Mouse (Mus musculus): ENCODE data around the gene Tmc8. TPM values are rescaled to one million over a fixed set of nuclear protein-coding genes. Genes with fewer than 3 reads are reported as not detected.
"Not testable (repeated sequence)": the region's sequence is repeated elsewhere in the genome, so short reads cannot be mapped to it uniquely, and the experiment has no call there.

Gene Tmc8
- total RNA-seq, 2 experiments from 2014 or later, result 0.88 to 1.3 TPM

DNA sequence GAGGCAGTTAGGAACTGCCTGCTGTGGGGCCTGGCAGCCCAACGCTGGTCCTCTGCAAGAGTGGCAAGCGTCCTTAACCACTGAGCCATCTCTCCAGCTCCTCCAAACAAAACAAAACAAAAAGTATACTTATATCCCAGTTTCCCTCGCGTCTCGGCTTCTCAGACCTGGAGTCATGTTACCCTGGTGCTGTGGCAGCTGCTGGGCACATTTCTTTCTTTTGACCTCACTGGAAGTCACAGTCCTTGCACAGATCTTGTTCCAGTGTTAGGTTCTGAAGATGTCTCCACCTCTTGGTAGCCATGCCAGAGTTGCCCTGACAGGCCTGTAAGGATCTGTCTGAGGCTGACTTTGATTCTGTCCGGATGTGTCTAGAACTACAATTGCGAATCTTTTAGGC is 19.8 kb downstream of the Tmc8 start:
- no peak overlapping the region for H3K4me3 ChIP-seq
- no peak overlapping the region for H3K27ac ChIP-seq
- TF ChIP-seq CTCF (IDR thresholded peaks at IDR 0.05), result no peak
- intact Hi-C loops (cut with DNase I), result no loop called here
- no peak for DNase-seq (ENCODE audit: extremely low spot score in 1 of 2, low spot score in 2 of 2)

DNA sequence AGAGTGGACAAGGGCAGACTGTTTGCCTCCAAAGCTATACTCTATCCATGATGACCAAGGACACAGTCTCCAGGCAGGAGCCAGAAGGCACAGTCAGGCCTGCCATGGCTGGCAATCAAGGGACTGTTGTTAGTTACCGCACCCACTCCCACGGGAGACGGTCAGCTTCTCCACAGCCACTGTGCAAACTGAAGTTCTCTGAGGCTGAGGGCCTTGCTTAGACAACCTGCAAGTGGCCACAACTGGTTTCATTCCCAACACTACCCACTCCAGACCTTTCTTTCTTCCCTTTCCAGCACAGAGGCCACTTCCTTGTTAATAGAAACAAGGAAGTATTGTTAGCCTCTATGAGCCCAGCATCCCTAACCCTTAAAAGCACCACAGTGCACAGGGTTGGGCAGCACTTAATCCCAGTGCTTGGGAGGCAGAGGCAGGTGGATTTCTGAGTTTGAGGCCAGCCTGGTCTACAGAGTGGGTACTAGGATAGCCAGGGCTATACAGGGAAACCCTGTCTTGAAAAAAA is 21.4 kb downstream of the Tmc8 start:
- Histone ChIP-seq H3K27ac (no peak overlapping the region), H3K4me3 (no peak overlapping the region)
- DNase-seq (ENCODE audit: extremely low spot score in 1 of 2, low spot score in 2 of 2), result no peak
- intact Hi-C loops (cut with DNase I), result no loop called here
- no peak for TF ChIP-seq CTCF (IDR thresholded peaks at IDR 0.05)

DNA sequence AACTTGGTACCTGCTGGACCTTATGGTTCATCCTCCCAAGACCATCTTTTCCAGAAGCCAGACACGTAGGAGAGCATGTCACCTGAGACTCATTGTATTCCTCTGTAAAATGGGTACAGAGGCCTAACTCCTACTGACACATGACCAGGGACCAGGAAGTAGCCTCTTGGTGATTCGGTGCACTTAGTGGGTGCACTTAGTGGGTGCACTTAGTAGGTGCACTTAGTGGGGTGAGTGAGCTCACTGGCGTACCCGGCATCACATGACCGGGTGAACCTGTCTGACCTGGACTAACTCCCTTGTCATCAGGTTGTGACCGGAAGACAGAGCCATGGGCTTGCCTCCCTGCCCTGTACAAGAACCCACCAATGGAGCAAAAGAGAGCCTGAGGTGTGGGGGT is 24.9 kb downstream of the Tmc8 start:
- intact Hi-C loops (cut with DNase I), result no loop called here
- TF ChIP-seq CTCF (IDR thresholded peaks at IDR 0.05), result no peak

DNA sequence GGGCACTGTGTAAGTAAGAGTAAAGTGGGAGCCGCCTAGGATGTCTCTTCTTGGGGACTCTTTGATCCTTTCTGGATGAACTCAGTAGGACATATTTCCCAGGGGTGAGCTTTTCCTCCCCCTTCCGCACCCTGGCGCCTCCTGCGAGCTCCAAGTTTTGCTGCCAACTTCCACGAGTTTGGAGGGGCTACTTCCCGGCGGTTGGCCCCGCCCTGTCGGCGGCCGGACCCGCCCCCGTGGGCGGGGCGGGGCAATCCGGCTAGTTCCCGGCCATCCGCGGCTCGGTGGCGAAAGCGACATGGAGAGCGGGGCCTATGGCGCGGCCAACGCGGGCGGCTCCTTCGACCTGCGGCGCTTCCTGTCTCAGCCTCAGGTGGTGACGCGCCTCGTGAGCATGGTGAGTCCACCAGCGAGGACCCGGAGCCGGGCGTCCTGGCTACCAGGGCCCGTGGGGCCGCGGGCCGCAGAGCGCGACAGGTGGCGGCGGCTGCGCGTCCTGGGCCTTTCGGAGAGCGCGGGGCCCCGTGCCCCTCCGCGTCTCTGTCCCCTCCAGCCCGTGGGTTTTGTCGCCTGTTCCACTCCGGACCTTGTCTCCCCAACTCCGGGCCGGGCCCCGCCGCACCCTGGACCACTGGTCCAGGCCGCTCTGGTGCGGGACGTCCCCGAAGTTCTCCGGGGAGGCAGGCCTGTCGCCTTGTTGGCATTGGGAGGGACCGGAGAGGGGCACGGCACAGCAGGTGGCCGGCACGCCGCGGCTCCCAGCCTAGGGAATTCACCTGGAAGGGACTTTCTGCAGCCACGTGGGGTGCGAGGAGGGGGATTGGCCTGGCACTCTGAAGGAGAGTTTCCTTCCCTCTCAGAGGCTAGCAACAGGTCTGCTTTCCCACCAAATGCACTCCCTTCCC is 27.8 kb downstream of the Tmc8 start, which contains the start of the genes Gm20708 and Syngr2:
Gene Gm20708 (plus strand): TSS at position 262 of the 905 bp plus-strand sequence.
Gene Syngr2 (plus strand): TSS at position 262 of the 905 bp plus-strand sequence.
- peak within 1 kb of the TSS; percentile 77 for H3K4me3 ChIP-seq
- peak within 1 kb of the TSS; percentile 63 for H3K27ac ChIP-seq
- peak; percentile 43 to 57 for DNase-seq (ENCODE audit: extremely low spot score in 1 of 2, low spot score in 2 of 2)
- intact Hi-C loops (cut with DNase I), result no loop called here
- no peak for TF ChIP-seq CTCF (IDR thresholded peaks at IDR 0.05)

More for the DNA sequence above, 24.9 kb downstream of the Tmc8 start:
- H3K4me3 ChIP-seq, result no peak overlapping the region
- DNase-seq (ENCODE audit: extremely low spot score in 1 of 2, low spot score in 2 of 2), result no peak
- no peak overlapping the region for H3K27ac ChIP-seq

DNA sequence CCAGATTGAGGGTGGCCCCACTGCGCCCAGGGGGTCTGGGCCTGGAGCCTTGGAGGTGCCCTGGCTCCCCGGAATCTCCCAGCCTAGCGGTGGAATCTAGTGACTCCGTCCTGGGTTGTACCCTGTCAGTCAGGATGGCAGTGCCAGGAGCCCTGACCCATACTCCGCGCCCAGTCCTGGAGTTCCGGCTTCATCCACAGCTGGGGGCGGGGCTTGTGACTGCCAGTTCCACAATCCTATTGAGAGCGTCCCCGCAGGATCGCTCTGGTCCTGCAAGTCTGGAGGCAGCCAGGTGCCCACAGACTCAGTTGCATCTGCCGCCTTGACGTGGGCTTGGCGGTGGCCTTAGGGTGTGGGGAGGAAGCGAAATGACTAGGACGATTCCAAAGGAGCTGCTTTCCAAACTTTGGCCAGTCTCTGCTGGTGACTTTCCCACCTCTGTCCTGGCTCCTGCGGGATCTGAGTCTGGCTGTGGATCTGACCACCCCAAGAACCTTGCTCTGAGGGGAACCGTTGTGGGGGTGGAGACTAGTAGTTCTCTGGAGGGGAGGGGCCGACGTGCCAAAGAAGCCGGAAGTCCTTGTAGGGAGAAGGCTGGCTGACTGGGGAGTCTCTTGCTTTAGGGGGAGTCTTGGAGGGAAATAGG is 28.6 kb downstream of the Tmc8 start:
- peak; percentile 47 for TF ChIP-seq CTCF (IDR thresholded peaks at IDR 0.05)
- intact Hi-C loops (cut with DNase I), result no loop called here
- DNase-seq (ENCODE audit: extremely low spot score in 1 of 2, low spot score in 2 of 2), result peak; percentile 53 to 64
- Histone ChIP-seq H3K27ac (peak overlapping the region; percentile 63; the same call in 1 of the 2 replicates), H3K4me3 (peak overlapping the region; percentile 77)

DNA sequence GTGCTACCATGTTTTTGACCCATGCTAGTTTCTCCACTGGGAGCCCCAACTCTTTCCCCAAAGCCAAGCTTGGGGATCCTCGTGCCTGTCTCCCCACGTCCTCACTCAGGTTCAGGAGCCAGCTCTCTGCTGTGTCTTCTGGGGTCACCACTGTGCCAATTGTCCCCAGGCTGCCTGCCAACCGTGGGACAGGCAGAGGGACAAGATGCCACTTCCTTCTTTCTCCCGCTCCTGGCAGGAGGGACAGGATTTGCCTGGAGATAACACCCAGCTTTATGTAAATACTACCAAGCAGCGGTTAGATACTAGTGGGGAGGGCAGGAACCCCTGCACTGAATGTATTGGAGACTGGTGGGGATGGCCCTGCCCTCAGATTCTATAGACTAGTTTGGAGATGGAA is 32.0 kb downstream of the Tmc8 start:
- Histone ChIP-seq H3K27ac (no peak overlapping the region), H3K4me3 (no peak overlapping the region)
- no peak for DNase-seq (ENCODE audit: extremely low spot score in 1 of 2, low spot score in 2 of 2)
- intact Hi-C loops (cut with DNase I), result no loop called here
- TF ChIP-seq CTCF (IDR thresholded peaks at IDR 0.05), result no peak

DNA sequence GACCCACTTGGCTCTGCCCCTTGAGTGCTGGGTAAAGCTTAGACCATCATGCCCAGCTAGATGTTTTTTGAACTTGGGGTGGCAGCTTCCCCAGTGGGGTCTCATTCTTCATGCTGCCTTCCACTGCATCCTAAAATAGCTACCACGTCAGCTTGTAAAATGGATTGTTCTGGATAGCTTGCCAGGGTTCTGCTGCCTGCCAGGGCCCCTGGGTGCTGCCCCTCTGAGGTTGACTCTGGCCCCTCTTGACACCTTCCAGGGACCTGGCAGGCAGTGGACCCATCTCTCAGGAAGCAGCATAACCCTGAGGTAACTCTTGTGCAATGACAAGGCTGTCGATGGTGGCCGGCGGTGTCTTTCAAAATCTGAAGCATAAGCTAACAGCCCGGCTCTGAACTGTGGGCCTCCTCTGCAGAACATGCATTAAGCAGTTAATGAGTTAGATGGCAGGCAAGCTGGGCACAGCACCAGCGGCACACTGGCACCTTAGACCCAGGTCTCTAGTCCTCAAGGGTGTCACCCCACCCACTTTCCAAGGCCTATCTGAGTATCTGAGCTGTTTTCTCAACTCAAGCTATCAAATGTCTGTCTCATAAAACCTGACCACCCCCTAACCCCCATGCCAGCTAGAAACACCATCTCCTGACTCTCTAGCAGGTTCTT is 33.0 kb downstream of the Tmc8 start:
- intact Hi-C loops (cut with DNase I), result no loop called here
- Histone ChIP-seq H3K27ac (no peak overlapping the region), H3K4me3 (no peak overlapping the region)
- no peak for TF ChIP-seq CTCF (IDR thresholded peaks at IDR 0.05)
- no peak for DNase-seq (ENCODE audit: extremely low spot score in 1 of 2, low spot score in 2 of 2)

DNA sequence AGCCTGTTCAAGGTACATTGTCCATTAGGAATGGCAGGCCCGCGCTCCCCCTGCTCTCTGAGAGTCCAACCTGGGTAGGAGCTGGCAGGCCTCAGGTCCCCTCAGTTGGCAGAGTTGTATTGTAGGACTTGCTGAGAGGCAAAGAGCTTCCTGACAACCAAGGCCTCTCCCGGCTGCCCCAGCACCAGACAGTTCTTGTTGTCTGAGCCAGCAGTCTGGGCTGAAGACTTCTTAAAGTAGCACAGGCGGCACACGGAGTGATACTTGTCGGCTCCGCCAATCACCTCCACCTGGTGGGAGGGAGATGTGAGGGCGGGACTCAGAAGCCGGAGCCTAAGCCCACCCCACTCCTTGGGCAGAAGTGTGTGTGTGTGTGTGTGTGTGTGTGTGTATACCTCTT is 34.0 kb downstream of the Tmc8 start:
- intact Hi-C loops (cut with DNase I); DNase-seq (ENCODE audit: extremely low spot score in 1 of 2, low spot score in 2 of 2); H3K27ac ChIP-seq; H3K4me3 ChIP-seq: not testable (repeated sequence)

DNA sequence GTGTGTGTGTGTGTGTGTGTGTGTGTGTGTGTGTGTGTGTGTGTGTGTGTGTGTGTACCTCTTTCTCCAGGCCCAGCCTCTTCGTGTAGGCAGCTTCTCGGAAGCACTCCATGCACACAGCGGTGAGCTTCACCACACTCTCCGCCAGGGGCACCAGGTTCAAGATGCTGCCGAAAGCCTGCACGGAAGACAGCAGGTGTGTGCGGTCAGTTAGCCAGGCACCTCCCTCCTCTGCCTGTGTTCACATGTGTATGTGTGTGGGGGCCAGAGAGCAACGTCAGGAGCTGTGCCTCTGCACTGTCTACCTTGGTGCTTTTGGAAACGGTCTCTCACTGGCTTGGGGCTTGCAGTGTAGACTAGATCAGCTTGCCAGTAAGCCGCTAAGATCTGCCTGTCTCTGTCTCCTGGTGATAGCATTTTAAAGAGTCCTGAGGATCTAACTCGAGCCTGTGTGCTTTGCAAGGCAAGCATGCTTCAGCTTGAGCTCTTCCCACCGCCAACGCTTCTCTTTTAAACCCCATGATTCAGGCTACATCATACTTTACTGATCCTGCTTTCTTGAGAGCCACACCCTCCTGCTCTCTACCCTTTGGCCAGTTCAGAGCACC is 34.6 kb downstream of the Tmc8 start:
- intact Hi-C loops (cut with DNase I), result no loop called here
- DNase-seq (ENCODE audit: extremely low spot score in 1 of 2, low spot score in 2 of 2), result no peak
- TF ChIP-seq CTCF (IDR thresholded peaks at IDR 0.05), result no peak; the same call in 1 of the 2 replicates
- Histone ChIP-seq H3K27ac (no peak overlapping the region), H3K4me3 (no peak overlapping the region)

DNA sequence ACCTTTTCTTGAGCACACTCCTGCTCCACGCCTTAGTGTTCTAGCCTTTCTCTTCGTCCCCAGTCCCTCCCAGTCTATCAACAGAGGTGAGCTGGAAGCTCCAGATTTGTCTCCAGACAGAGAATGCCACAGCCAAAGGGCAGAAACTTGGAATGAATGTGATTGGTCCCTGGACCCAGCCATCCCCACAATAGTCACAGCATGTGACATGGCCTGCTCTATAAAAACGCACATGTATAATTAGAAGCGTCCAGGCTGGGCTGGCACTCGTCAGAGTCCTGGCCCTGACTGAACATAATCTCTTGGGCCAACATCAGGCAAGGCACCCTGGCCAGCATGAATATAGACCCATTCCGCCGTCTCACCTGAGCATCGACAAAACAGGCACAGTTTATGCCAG is 37.2 kb downstream of the Tmc8 start:
- no peak for TF ChIP-seq CTCF (IDR thresholded peaks at IDR 0.05)
- H3K4me3 ChIP-seq, result no peak overlapping the region
- intact Hi-C loops (cut with DNase I), result no loop called here
- H3K27ac ChIP-seq, result no peak overlapping the region
- no peak for DNase-seq (ENCODE audit: extremely low spot score in 1 of 2, low spot score in 2 of 2)

DNA sequence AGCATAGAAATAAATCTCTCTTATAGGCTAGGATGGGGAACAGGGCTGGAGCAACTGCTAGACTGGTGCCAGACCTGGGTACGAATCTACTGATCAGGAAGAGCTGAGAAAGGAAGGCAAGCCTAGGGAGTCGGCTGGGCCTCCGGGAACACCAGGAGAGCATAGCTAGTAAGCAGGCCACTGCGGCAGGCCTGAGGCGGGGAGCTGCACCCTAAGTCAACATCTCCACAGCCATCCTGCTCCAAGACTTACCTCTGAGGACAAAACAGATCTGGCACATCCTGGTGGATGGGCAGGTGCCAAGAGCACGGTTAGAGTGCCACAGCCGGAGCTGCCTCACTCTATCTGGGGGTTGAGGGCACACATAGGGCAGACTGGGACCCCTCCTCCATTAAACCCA is 38.3 kb downstream of the Tmc8 start:
- TF ChIP-seq CTCF (IDR thresholded peaks at IDR 0.05), result no peak
- no peak overlapping the region for H3K27ac ChIP-seq
- intact Hi-C loops (cut with DNase I), result no loop called here
- H3K4me3 ChIP-seq, result no peak overlapping the region
- DNase-seq (ENCODE audit: extremely low spot score in 1 of 2, low spot score in 2 of 2), result no peak

All from left cerebral cortex, adult 2 months (tissue).